Mouse (Mus musculus) lung, postnatal 0 days (tissue): ENCODE data around the gene Sqor. TPM values are rescaled to one million over a fixed set of nuclear protein-coding genes. Genes with fewer than 3 reads are reported as not detected.
A peak's percentile ranks its signal among the peaks of the same experiment; 100 is the strongest.

Experiments used
- ATAC-seq: fragments of 200-750 bp; cut with Nextera tagmentation; 2 replicates; pipeline ENCODE4 v1.8.0; 2017; ENCODE audit warnings: moderate library complexity
- DNase-seq: peaks from one replicate; pipeline ENCODE4 v3.0.0-alpha.2; 2016; ENCODE audit warnings: low spot score
- H3K27ac ChIP-seq: fragments of 300-500 bp; sonication (generic); 2 replicates; pipeline ENCODE4 v1.5.1; 2014; ENCODE audit warnings: antibody characterized with exemption, mild to moderate bottlenecking, low read length, mixed read lengths
- H3K27me3 ChIP-seq: fragments of 300-500 bp; sonication (generic); replicated peaks from 2 replicates; pipeline ENCODE4 v1.6.1; 2014; ENCODE audit warnings: low read length, mixed read lengths; ENCODE audit not compliant: insufficient read depth
- H3K36me3 ChIP-seq: fragments of 300-500 bp; sonication (generic); 2 replicates; pipeline ENCODE4 v1.6.1; 2014; ENCODE audit warnings: low read length, mixed read lengths; ENCODE audit not compliant: insufficient read depth
- H3K4me1 ChIP-seq: fragments of 300-500 bp; sonication (generic); 2 replicates; pipeline ENCODE4 v1.6.1; 2014; ENCODE audit warnings: antibody characterized with exemption, low read depth, low read length, mixed read lengths; ENCODE audit not compliant: insufficient read depth
- H3K4me2 ChIP-seq: fragments of 300-500 bp; sonication (generic); replicated peaks from 2 replicates; pipeline ENCODE4 v1.6.1; 2014; ENCODE audit warnings: low read depth, mild to moderate bottlenecking, low read length, moderate library complexity, mixed read lengths
- H3K4me3 ChIP-seq: fragments of 300-500 bp; sonication (generic); 2 replicates; pipeline ENCODE4 v1.5.1; 2014; ENCODE audit warnings: low read depth, low read length
- H3K9ac ChIP-seq: fragments of 300-500 bp; sonication (generic); replicated peaks from 2 replicates; pipeline ENCODE4 v1.6.1; 2014; ENCODE audit warnings: low read depth, mild to moderate bottlenecking
- H3K9me3 ChIP-seq: fragments of 300-500 bp; sonication (generic); 2 replicates; pipeline ENCODE4 v1.6.1; 2016; ENCODE audit warnings: low read length, mixed read lengths
- CTCF ChIP-seq: IDR thresholded peaks from 2 replicates; pipeline ENCODE4 v1.5.1; 2016; ENCODE audit warnings: antibody characterized with exemption, mild to moderate bottlenecking
- EP300 ChIP-seq: IDR thresholded peaks from 2 replicates; pipeline ENCODE4 v1.6.1; 2016; ENCODE audit warnings: antibody characterized with exemption, mild to moderate bottlenecking, control low read depth
- WGBS: fragments of 180-500 bp; shearing (Covaris S2); extraction: QIAGEN DNeasy Blood & Tissue Kit; methylation state at CpG from one replicate; pipeline ENCODE4 v1.1.7; 2014; 5-methylcytosine and 5-hydroxymethylcytosine counted together
- polyA plus RNA-seq: library from polyadenylated mRNA; unstranded; fragments of >200 nt; fragmentation: Nextera tagmentation; extraction: Ambion mirVana; gene quantifications from 2 replicates; pipeline ENCODE4 v1.2.1, GENCODE M21; 2015

The Sqor gene
- polyA plus RNA-seq, 1 experiment from 2014 or later, result 29.2 TPM

- Histone ChIP-seq H3K4me2 (no peak overlapping the region), H3K4me1 (no peaks in the 10 kb centered on the region), H3K9ac (no peak overlapping the region), H3K27ac (no peak overlapping the region), H3K9me3 (no peaks in the 10 kb centered on the region), H3K27me3 (no peaks in the 10 kb centered on the region), H3K36me3 (no peaks in the 10 kb centered on the region), H3K4me3 (no peak overlapping the region)
- TF ChIP-seq CTCF (no peak), EP300 (no peak)
- ATAC-seq (no peak), DNase-seq (no peak)
- 69% methylated on average over 6 of the region's 6 CpGs for WGBS
These were observed 24.7 kb downstream of the Sqor start for GRCm38 (mm10) chr2:122789730-122790129.

GRCm38 (mm10) chr2:122804392-122804791 lies 39.4 kb downstream of the Sqor start:
- no peak for ATAC-seq
- WGBS, result 86% methylated on average over 6 of the region's 6 CpGs
- TF ChIP-seq CTCF, result no peak
- TF ChIP-seq EP300, result no peak

GRCm38 (mm10) chr2:122806040-122806439 lies 41.0 kb downstream of the Sqor start:
- Histone ChIP-seq H3K4me1 (no peaks in the 10 kb centered on the region), H3K9me3 (no peaks in the 10 kb centered on the region), H3K4me2 (no peak overlapping the region), H3K9ac (no peak overlapping the region), H3K36me3 (no peaks in the 10 kb centered on the region), H3K27me3 (no peaks in the 10 kb centered on the region), H3K27ac (no peak overlapping the region), H3K4me3 (no peak overlapping the region)
- TF ChIP-seq EP300, result no peak
- DNase-seq, result no peak
- 91% methylated on average over 3 of the region's 3 CpGs for WGBS
- ATAC-seq, result no peak

More at GRCm38 (mm10) chr2:122804392-122804791, 39.4 kb downstream of the Sqor start:
- no peak for DNase-seq
- Histone ChIP-seq H3K36me3 (no peaks in the 10 kb centered on the region), H3K4me3 (no peak overlapping the region), H3K27ac (no peak overlapping the region), H3K9me3 (no peaks in the 10 kb centered on the region), H3K4me1 (no peaks in the 10 kb centered on the region), H3K4me2 (no peak overlapping the region), H3K9ac (no peak overlapping the region), H3K27me3 (no peaks in the 10 kb centered on the region)

- no peak overlapping the region for H3K9ac ChIP-seq
- H3K4me2 ChIP-seq, result no peak overlapping the region
- ATAC-seq (no peak), DNase-seq (no peak)
- no peaks in the 10 kb centered on the region for H3K4me1 ChIP-seq
- TF ChIP-seq EP300, result no peak
- TF ChIP-seq CTCF, result no peak
- no peak overlapping the region for H3K27ac ChIP-seq
- no peaks in the 10 kb centered on the region for H3K9me3 ChIP-seq
- no peak overlapping the region for H3K4me3 ChIP-seq
- WGBS, result 78% methylated on average over 4 of the region's 4 CpGs
- no peaks in the 10 kb centered on the region for H3K27me3 ChIP-seq
- H3K36me3 ChIP-seq, result no peaks in the 10 kb centered on the region
These were observed 44.0 kb downstream of the Sqor start for GRCm38 (mm10) chr2:122809027-122809426.

GRCm38 (mm10) chr2:122816986-122817385 lies 51.9 kb downstream of the Sqor start:
- no peak overlapping the region for H3K27ac ChIP-seq
- H3K4me1 ChIP-seq, result no peaks in the 10 kb centered on the region
- ATAC-seq (no peak), DNase-seq (no peak)
- H3K36me3 ChIP-seq, result no peaks in the 10 kb centered on the region
- H3K9ac ChIP-seq, result no peak overlapping the region
- TF ChIP-seq EP300, result no peak
- TF ChIP-seq CTCF, result no peak
- no peaks in the 10 kb centered on the region for H3K9me3 ChIP-seq
- H3K27me3 ChIP-seq, result no peaks in the 10 kb centered on the region
- H3K4me2 ChIP-seq, result no peak overlapping the region
- 75% methylated on average over 2 of the region's 2 CpGs for WGBS
- no peak overlapping the region for H3K4me3 ChIP-seq

GRCm38 (mm10) chr2:122821246-122821645 lies 56.2 kb downstream of the Sqor start:
- WGBS, result 36% methylated on average over 2 of the region's 2 CpGs
- no peak overlapping the region for H3K27ac ChIP-seq
- TF ChIP-seq CTCF (no peak), EP300 (no peak)
- H3K4me3 ChIP-seq, result no peak overlapping the region
- H3K36me3 ChIP-seq, result no peaks in the 10 kb centered on the region
- no peak overlapping the region for H3K4me2 ChIP-seq
- peak; percentile 72 for DNase-seq
- H3K9me3 ChIP-seq, result no peaks in the 10 kb centered on the region
- no peak overlapping the region for H3K9ac ChIP-seq
- ATAC-seq, result peak; percentile 77
- no peaks in the 10 kb centered on the region for H3K4me1 ChIP-seq
- H3K27me3 ChIP-seq, result no peaks in the 10 kb centered on the region
